Mouse (Mus musculus) brown adipose tissue, adult 24 weeks (tissue): ENCODE results near the gene Ttc30a2. TPM values are rescaled to one million over a fixed set of nuclear protein-coding genes. Genes with fewer than 3 reads are reported as not detected.
"Not testable (repeated sequence)": the region's sequence is repeated elsewhere in the genome, so short reads cannot be mapped to it uniquely, and the experiment has no call there.

Experiments
- H3K27ac ChIP-seq: fragments of 200-500 bp; replicated peaks from 2 replicates; pipeline ENCODE4 v1.5.1; 2012; ENCODE audit warnings: low read depth, mild to moderate bottlenecking, low read length
- H3K4me1 ChIP-seq: fragments of 200-500 bp; 2 replicates; pipeline ENCODE4 v1.6.1; 2012; ENCODE audit warnings: low read length, mixed read lengths; ENCODE audit not compliant: control insufficient read depth, insufficient read depth, insufficient read length
- H3K4me3 ChIP-seq: fragments of 200-500 bp; 2 replicates; pipeline ENCODE4 v1.5.1; 2012; ENCODE audit warnings: low read depth, mild to moderate bottlenecking, low read length, moderate library complexity; ENCODE audit not compliant: insufficient read depth
- polyA plus RNA-seq: library from polyadenylated mRNA; stranded (reverse); fragments of >200 nt; gene quantifications from 2 replicates; pipeline ENCODE4 v1.2.4, GENCODE M21; 2012; ENCODE audit not compliant: missing spikeins, insufficient read depth, insufficient read length

Ttc30a2 gene
- polyA plus RNA-seq, 1 experiment: not detected

DNA sequence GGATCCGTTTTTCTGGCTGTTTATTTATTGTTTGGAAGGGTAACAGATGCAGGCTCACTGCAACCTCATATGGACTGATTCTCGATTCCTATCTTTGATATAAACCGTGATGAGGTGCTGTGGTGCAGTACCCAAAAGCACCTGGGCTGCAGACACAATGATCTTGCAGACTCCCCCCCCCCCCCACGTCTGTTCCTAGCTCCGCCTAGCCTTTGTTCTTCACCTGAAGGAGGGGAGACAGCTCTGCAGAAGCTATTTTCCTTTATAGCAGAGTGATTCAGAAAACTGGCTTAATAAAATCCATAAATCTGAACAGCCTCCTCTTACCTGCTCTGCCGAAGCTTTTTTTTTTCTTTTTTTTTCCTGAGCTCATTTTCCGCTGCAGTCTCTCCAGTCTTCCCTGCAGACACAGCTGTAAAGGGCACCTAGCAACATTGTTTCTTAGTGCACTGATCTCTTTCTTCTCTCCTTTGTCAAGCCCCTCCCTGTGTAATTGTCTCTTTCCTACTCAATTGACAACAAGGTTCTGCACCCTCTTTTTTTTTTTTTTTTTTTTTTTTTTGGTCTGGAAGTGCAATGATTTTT, 10.9 kb upstream of the Ttc30a2 start:
- Histone ChIP-seq H3K27ac (no peak overlapping the region), H3K4me1 (no peaks in the 10 kb centered on the region), H3K4me3 (no peak overlapping the region)

- no peaks in the 10 kb centered on the region for H3K4me1 ChIP-seq
- H3K4me3 ChIP-seq: no peak overlapping the region
- no peak overlapping the region for H3K27ac ChIP-seq
These were observed 10.4 kb upstream of the Ttc30a2 start for GRCm38 (mm10) chr2:75988378-75988777.

DNA sequence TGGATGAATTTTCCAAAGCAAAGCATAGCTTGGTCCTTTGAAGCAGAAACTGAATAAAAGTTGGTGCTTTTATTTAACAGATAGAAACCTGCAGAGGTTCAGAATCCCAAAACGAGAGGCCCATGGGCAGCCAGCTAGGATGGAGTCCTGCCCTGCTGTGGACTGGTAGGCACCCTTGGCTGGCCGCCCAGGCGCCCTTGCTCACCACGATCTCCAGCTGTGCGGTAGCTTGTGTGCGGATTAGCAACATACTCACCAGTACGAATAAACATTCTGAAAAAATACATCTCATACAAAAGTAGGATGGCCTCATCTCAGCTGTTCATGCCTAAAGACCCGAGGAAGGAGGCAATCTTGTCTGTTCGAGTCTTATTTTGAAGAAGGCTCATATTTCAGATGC, 9.8 kb upstream of the Ttc30a2 start:
- Histone ChIP-seq H3K4me1 (no peaks in the 10 kb centered on the region), H3K27ac (no peak overlapping the region), H3K4me3 (no peak overlapping the region)

GRCm38 (mm10) chr2:75985124-75985523, 7.2 kb upstream of the Ttc30a2 start:
- Histone ChIP-seq H3K4me3 (no peak overlapping the region), H3K4me1 (no peaks in the 10 kb centered on the region), H3K27ac (no peak overlapping the region)

- Histone ChIP-seq H3K27ac (no peak overlapping the region), H3K4me3 (no peak overlapping the region), H3K4me1 (no peaks in the 10 kb centered on the region)
These were observed 5.9 kb upstream of the Ttc30a2 start for GRCm38 (mm10) chr2:75983847-75984246.

- Histone ChIP-seq H3K27ac (no peak overlapping the region), H3K4me1 (no peaks in the 10 kb centered on the region)
These were observed 5.1 kb upstream of the Ttc30a2 start for GRCm38 (mm10) chr2:75983091-75983490.

GRCm38 (mm10) chr2:75982626-75983025, 4.7 kb upstream of the Ttc30a2 start:
- Histone ChIP-seq H3K4me3 (no peak overlapping the region), H3K27ac (no peak overlapping the region), H3K4me1 (no peaks in the 10 kb centered on the region)

More at GRCm38 (mm10) chr2:75983091-75983490, 5.1 kb upstream of the Ttc30a2 start:
- H3K4me3 ChIP-seq: no peak overlapping the region

DNA sequence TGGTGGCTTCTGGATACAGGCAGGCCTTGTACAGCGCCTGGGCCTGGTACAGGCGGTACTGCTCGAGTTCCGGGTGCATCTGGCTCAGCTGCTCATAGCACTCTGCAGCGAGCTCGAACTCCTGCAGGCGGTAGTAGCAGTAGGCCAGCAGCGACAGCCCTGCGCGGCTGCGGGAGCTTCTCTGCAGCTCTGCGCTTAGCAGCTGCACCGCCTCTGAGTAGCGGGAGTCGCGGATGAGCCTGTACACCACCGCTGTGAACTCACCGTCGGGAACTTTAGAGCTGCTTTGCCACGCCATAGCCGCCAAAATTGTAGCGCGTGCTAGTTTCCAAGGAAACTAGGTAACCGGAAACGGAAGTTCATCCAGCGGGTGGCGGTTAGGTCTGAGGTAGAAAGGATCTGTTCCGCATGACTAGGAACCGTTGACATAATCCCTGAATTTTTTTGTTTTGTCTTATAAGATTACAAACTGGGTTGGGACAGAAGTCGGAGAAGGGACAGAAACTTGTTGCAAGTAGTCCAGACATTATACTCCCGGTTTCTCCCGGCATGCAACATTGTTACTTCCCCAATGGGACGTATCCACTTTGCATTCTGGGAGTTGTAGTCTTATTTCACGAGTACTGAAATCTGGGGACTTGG, 3.6 kb upstream of the Ttc30a2 start, which contains the start of gene Ttc30a1:
Ttc30a1 (minus strand) TSS at position 528 of the 642 bp plus-strand sequence.
- H3K4me1 ChIP-seq: not testable (repeated sequence)
- Histone ChIP-seq H3K27ac (peak within 1 kb of the TSS; percentile 94), H3K4me3 (peak within 1 kb of the TSS; percentile 87)

DNA sequence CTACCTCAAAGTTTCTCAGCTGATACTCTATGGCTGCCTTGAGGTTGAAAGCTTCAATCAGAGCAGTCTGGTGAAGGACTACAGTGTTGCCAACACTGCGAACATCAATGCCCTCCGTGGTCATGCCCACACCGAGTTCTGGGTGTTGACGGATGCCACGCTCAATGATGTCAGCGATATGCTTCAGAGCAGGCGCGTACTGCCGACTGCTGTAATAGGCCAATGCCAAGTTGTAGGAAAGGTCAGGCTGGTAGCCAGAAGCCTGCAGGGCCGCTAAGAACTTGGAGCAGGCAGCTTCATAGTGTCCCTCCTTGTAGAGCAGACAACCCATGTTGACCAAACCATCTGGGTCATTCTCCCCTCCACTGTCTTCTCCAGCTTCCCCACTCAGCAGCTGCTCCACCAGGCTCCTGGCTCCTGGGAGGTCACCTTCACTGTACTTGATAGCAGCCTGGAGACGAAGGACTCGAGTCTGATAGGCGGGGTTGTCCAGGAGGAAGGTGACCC, 3.0 kb upstream of the Ttc30a2 start:
- Histone ChIP-seq H3K4me3 (peak overlapping the region; percentile 87; the same call in 1 of the 2 replicates), H3K27ac (peak overlapping the region; percentile 19)
- H3K4me1 ChIP-seq: not testable (repeated sequence)

- H3K4me3 ChIP-seq, H3K4me1 ChIP-seq, H3K27ac ChIP-seq: not testable (repeated sequence)
These were observed 1.9 kb downstream of the Ttc30a2 start for GRCm38 (mm10) chr2:75976070-75976469.

DNA sequence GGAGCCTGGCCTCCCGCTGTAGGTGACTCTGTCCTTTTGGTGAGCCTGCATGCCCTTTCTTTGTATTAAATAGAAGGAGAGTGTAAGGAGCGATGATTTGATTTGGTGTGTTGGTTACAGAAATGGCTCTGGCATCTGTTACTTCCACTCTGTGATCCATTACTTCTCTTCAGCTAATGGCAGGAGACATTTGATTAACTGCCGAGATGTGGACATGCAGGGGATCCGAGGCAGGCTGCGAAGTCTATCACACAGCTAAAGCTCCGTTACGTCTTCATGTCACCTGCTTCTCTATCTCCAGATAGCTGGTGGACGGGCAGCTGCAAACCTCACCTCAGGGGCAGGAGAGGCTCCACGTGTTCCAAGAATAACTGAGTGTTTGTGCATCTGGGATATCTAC, 3.8 kb downstream of the Ttc30a2 start:
- H3K4me3 ChIP-seq: no peak overlapping the region
- H3K27ac ChIP-seq: no peak overlapping the region
- no peaks in the 10 kb centered on the region for H3K4me1 ChIP-seq

- no peak overlapping the region for H3K27ac ChIP-seq
- H3K4me1 ChIP-seq: peaks cover 3% of the 10 kb centered on the region; the same call in 1 of the 2 replicates
- H3K4me3 ChIP-seq: peak overlapping the region; percentile 39
These were observed 13.0 kb downstream of the Ttc30a2 start for GRCm38 (mm10) chr2:75964972-75965371.

DNA sequence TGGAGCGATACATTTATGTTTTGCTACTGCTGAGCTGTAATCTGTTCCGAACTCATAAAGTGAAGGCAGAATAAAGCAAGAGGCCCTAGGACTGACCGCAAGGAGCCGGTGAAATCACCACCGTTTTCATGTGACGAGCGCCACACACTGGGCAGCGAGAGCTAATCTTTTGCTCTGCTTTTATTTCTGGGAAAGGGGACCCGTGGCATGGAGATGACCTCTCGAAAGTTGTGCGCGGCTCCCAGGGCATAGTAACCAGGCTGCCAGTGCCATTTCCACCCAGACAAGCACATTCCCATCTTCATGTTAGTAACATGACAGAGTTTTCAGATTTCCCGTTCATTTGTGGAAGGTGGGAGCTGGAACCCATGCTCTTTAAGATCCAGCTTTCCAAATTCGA, 13.5 kb downstream of the Ttc30a2 start:
- no peak overlapping the region for H3K27ac ChIP-seq
- peak overlapping the region; percentile 39 for H3K4me3 ChIP-seq
- peaks cover 5% of the 10 kb centered on the region for H3K4me1 ChIP-seq

GRCm38 (mm10) chr2:75964051-75964450, 13.9 kb downstream of the Ttc30a2 start:
- peak overlapping the region; percentile 39; the same call in 1 of the 2 replicates for H3K4me3 ChIP-seq
- H3K27ac ChIP-seq: no peak overlapping the region
- peaks cover 8% of the 10 kb centered on the region for H3K4me1 ChIP-seq

DNA sequence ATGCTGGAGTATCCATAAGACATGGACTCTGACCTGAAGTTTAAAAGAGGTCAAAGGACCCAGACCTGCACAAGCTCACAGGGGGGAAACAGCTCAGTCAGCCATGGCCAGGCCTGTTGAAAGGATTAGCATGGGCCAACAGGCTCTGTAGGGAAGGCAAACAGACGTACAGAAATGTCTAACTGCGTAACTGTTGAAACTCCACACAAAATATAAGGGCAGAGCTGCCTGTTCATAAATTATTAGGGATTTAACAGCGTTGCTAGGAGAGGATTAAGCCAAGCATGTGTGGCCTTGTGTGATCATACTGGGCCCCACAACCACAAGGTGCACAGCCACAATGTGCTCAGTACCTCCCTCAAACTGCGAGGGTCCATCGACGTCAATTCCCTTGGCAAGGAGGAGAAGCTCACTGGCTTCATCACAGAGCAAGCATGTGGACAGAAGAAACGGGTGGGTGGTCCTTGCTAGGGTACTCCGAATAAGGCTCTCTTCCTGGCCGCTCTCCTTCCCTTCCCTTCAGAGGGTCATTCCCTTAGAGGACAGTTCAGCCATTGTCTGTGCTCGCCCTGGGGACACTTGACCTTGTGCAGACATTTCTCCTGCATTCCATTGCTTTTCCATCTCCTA, 14.6 kb downstream of the Ttc30a2 start:
- Histone ChIP-seq H3K4me3 (no peak overlapping the region), H3K27ac (no peak overlapping the region), H3K4me1 (peaks cover 8% of the 10 kb centered on the region)
